Mouse (Mus musculus): ENCODE results near the gene C1qtnf6. TPM values are rescaled to one million over a fixed set of nuclear protein-coding genes. Genes with fewer than 3 reads are reported as not detected.

Gene C1qtnf6
- polyA plus RNA-seq, 1 experiment = 36.9 TPM

GRCm38 (mm10) chr15:78546060-78546459 is 14.8 kb upstream of the C1qtnf6 start:
- DNase-seq (ENCODE audit: low spot score) = no peak

- DNase-seq (ENCODE audit: low spot score) = no peak
These were observed 13.4 kb upstream of the C1qtnf6 start, which contains the start of gene Sstr3 for GRCm38 (mm10) chr15:78544561-78545001. Gene Sstr3, minus strand, starts transcription at chr15:78544685.

- DNase-seq (ENCODE audit: low spot score) = no peak
These were observed 12.8 kb upstream of the C1qtnf6 start for GRCm38 (mm10) chr15:78544041-78544440.

GRCm38 (mm10) chr15:78542767-78543303 is 11.6 kb upstream of the C1qtnf6 start:
- DNase-seq (ENCODE audit: low spot score) = no peak

GRCm38 (mm10) chr15:78542098-78542766 is 11.0 kb upstream of the C1qtnf6 start:
- no peak for DNase-seq (ENCODE audit: low spot score)

GRCm38 (mm10) chr15:78541606-78542005 is 10.4 kb upstream of the C1qtnf6 start:
- no peak for DNase-seq (ENCODE audit: low spot score)

- DNase-seq (ENCODE audit: low spot score) = no peak
These were observed 9.8 kb upstream of the C1qtnf6 start for GRCm38 (mm10) chr15:78541036-78541435.

- no peak for DNase-seq (ENCODE audit: low spot score)
These were observed 4.7 kb upstream of the C1qtnf6 start for GRCm38 (mm10) chr15:78535723-78536421.

GRCm38 (mm10) chr15:78533346-78533835 is 2.2 kb upstream of the C1qtnf6 start:
- no peak for DNase-seq (ENCODE audit: low spot score)

GRCm38 (mm10) chr15:78532566-78533345 is 1.5 kb upstream of the C1qtnf6 start:
- DNase-seq (ENCODE audit: low spot score) = no peak

GRCm38 (mm10) chr15:78531901-78532469 is 769 bp upstream of the C1qtnf6 start:
- peak; percentile 92 for DNase-seq (ENCODE audit: low spot score)

- DNase-seq (ENCODE audit: low spot score) = no peak
These were observed 170 bp upstream of the C1qtnf6 start for GRCm38 (mm10) chr15:78531451-78531720.

GRCm38 (mm10) chr15:78530141-78530540 is 1.1 kb downstream of the C1qtnf6 start:
- no peak for DNase-seq (ENCODE audit: low spot score)

GRCm38 (mm10) chr15:78529428-78529990 is 1.7 kb downstream of the C1qtnf6 start:
- peak; percentile 49 for DNase-seq (ENCODE audit: low spot score)

GRCm38 (mm10) chr15:78528726-78529411 is 2.3 kb downstream of the C1qtnf6 start:
- DNase-seq (ENCODE audit: low spot score) = no peak

GRCm38 (mm10) chr15:78527973-78528372 is 3.2 kb downstream of the C1qtnf6 start:
- DNase-seq (ENCODE audit: low spot score) = no peak

GRCm38 (mm10) chr15:78524163-78524562 is 7.1 kb downstream of the C1qtnf6 start:
- DNase-seq (ENCODE audit: low spot score) = no peak

GRCm38 (mm10) chr15:78521892-78522291 is 9.3 kb downstream of the C1qtnf6 start:
- DNase-seq (ENCODE audit: low spot score) = no peak

- DNase-seq (ENCODE audit: low spot score) = no peak
These were observed 9.9 kb downstream of the C1qtnf6 start for GRCm38 (mm10) chr15:78521331-78521730.

- DNase-seq (ENCODE audit: low spot score) = no peak
These were observed 11.0 kb downstream of the C1qtnf6 start for GRCm38 (mm10) chr15:78520112-78520715.

All from urinary bladder, adult 2 months (tissue).